Mouse (Mus musculus) skeletal muscle tissue, adult 2 months (tissue): ENCODE measurements around the gene Mtcl1.

Experiments used
- DNase-seq: peaks from one replicate; pipeline ENCODE4 v3.0.0-alpha.2; 2012; ENCODE audit warnings: low read depth, low spot score

Gene Mtcl1

DNA sequence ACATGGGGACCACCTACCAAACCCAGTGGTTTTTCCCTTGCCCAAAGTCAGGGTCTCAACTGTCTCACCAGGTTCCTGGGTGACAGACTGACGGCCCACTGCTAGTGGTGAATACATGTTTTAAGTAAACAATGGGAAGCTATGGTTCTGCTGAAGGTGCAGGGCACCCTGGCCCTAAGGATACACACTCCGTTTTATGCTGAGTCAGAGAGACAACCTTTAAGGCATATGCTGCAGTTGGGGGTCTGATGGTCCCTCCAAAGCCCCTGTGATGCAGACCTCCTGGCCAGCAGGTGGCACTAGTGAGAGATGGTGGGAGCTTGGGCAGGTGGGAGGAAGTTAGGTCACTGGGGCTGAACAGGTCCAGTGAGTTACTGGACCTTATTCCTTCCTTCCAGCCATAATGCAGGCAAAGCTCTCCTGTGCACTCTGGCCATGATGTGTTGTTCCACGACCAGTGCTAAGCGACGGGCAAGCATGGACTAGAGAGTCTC lies 123.0 kb downstream of the Mtcl1 start:
- no peak for DNase-seq

DNA sequence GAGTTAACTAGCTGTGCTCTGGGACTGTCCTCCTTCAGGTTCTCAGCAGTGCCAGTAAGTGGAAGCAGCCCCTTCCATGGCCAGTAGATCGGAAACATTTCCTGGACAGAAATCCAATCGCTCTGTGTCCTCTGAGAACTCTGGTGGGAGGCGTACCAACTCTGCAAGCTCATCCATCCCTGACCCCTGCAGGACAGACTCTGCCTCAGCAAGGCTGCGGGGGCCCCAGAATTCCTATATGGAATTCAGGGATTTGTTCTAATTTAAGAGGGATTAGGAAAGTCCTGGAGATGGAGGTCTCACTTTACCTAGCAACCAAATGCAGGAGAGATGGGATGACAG lies 123.4 kb downstream of the Mtcl1 start:
- no peak for DNase-seq

DNA sequence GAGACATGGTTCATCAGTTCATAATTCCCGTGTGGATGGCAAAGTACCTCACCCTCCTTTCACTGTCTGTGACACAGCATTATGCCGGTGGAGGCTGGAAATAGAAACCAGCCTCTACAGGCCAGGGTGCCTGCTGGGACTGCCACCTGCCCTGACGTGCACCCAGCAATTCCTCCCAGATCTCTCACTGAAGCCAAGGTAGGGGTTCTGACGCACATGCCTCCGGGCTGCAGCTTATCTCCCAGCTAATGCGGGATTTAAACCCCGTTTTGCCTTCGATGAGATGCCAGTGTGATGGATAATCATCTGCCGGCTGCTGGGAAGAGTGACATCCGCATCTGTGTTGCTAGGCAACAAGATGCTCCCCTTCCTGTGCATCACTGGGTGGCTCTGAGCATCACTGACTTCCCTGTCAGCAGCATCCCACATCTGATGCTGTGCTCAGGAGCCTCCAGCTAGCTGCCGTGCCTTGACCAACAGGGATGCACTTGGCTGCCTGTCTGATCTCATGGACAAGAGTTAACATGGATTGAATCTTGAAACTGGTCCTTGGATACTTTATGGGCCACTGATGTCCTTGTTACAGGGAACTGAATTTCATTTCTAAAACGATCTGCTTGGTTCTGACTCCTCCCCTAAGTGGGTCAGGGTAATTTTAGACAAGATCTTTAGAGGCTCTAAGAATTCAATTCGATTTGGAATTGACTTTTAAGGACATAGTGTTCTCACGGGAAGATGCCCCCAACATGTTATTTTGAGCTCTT lies 123.9 kb downstream of the Mtcl1 start:
- DNase-seq, result no peak

DNA sequence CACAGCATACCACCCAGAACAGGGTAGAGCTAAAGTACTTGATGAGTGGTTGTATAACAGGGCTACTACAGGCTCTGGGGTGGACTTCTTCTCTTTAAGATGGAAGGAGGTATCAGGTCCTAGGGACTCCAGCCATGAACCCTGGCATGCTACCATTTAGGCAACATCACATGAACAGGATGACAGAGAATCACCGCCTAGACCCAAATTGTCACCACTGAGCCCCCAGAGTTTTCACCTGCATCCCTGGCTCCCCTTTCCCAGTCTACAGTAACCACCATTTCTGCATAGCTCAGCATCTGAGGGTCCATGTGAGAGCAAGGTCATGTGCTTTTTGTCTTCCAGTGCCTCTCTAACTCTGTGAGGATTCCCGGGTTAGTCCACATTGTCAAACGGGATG lies 124.7 kb downstream of the Mtcl1 start:
- no peak for DNase-seq

DNA sequence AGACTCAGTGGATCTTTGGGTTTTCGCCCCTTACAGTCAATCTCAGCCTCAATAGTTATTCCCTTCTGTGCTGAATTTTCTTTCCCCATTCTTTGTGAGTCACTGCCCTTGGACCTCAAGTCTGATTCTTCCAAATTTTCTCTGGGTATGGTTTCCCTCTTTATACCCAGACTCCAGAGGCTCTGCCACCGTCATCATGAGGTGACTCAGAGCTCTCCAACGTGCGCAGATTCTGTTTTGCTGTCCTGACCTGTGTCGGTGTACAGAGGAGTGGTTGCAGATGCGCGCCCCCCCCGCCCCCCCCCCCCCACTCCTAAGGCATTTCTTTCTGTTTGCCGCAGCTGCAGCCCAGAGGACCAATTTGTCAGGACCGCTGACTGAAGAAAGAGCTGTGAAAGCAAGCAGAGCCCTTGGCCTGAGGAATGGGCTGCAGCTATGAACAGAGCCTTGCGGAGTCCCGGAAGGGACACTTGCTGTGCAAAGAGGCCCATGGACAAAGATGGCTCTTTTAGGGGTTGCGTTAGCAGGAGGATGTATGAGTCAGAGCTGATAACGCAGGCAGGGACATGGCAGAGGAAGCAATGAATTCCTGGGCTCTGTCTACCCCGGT lies 126.8 kb downstream of the Mtcl1 start:
- no peak for DNase-seq

DNA sequence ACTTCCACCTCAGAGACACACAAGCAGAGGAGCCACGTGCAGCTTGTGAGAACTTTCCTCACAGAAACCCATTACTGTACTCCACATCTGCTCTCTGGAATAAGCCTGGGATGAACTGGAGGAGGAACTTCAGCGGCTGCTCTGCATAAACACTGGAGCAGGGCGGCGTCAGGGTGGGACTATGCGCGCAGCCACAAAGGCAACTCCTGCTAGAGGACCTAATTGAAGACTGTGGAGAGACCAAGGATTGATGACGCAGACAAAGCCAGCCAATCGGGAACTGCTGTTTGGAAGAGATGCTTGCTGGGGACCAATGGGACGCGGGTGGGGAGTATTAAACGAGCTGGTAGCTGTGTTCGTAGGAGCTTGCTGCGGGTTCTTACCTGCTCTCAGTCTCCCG lies 127.6 kb downstream of the Mtcl1 start:
- no peak for DNase-seq

DNA sequence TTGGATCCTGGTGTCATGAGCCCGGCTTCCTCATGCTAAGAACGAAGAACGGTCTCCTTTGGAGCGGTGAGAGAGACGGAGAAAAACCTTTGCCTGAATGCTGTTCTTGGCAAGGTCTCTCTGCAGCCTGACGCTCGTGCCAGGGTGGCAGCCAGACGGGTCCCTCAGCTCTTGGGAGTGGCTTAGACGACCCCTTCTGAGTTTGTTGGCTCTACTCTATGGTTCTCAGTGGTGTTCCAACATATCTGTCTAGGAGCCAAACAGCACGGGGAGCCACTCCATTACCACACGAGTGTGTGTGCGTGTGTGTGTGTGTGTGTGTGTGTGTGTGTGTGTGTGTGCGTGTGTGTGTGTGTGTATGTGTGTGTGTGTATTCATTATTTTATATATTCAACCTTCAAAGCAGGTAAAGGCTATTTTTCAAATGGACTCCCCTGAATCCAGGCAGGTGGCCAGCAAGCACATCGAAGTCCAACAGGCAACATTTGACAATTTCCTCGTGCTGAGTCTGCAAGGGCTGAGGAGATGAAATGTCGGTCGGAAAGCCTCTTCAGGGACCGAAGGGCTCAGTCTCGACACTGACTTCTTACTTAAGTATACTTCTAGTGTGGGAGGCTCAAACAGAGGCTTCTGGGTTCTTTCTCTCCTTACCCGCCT lies 128.7 kb downstream of the Mtcl1 start:
- DNase-seq, result no peak

DNA sequence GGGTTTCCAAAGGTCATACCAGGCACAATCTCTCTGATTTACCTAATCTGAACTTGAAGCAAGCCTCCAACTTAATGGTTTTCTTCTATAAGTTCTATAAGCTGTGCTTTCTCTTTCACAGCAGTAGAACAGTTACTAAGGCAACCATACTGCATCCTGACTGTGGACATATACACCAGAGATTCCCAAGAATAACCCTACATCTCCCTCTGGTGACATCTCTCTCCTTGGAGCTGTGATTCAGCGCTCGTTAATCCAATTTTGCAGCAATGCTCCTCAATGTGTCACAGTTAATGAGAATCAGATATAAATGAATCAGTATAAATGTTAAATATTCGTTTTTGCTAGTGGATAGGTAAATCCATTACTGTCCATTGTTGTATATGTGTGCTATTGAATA lies 131.5 kb downstream of the Mtcl1 start:
- DNase-seq, result no peak

DNA sequence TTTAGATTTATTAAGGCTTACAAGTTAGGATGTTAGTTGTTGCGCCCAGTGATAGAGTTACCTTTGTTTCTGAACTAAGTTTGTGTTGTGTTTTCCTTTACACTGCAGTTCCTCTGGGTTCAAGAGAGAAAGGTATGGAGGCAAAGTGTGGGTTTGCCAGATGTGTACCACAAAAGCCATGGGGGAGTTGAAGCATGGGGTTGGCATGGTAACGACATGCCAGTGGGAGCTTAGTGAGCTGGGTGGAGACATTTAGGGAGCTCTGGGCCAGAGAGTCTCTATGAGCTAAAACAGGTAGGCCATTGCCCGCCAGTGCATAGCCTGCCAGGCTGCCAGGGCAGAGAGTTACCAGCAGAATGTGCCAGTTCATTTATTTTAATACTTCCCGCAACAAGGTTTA lies 132.0 kb downstream of the Mtcl1 start:
- no peak for DNase-seq

DNA sequence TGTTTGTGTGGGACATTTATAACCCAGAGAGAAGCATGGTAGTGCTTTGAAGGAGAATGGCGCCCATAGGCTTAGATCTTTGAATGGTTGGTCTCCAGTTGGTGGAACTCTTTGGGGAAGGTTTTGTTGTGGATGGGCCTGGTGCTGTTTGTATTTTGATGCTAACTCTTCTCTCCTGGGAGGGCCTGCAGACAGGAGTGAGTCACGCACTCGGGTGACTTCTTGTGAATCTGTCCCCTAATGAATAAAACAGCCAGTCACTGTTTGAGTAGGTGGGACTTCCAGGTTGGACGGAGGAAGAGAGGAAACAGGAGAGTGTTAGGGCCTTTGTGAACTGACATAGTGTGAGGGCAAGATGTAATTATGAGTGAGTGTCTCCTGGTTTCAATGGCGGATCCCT lies 132.4 kb downstream of the Mtcl1 start:
- no peak for DNase-seq

DNA sequence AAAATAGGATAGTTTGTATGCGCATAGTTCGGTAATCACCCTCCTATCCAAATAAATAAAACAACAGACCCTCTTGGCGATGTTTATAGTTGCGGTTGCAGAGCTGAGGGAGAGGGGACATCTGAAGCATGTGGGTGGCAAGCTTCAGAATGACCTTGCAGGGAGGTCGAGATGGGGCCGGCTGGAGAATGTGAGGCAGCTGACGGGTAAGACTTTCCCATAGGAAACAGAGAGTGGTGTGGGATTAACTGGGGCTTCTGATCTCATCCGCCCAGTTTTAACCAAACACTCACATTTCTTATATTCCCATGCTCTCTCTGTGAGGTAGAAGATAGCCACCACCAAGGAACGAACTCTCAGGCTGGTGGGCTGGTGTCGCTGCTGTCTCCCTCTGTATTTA lies 134.1 kb downstream of the Mtcl1 start:
- no peak for DNase-seq

DNA sequence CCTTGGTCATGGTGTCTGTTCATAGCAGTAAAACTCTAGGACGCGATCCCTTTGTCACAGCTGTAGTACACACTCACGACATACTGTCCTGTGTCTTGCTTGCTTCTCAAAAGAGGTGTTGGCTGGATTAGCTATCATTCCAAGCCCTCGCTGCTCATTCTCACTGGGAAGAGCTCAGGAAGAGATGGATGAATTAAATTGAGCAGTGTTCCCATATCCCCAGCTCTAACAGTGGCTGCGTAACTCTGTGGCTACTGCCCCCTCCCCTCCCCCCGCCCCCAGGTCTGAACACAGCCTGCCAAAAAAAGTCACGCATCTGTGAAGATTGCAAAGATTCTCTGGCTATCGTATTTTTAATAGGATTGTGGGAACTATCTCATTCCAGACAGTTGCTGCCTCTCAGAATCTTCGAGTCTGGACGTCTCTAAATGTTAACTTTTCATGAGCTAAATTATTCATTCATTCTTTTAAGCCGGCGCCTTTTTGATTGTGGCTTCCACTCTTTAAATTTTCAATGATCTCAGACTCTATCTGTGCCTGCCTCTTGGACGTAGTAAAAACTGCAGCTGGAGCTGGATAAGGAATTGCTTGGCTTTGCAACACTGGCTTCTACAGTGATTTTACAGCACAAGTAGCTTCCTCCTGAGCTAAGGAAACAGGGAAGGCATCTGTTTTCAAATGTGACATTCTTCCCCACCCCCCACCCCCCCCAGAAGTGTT lies 134.8 kb downstream of the Mtcl1 start:
- DNase-seq, result no peak

DNA sequence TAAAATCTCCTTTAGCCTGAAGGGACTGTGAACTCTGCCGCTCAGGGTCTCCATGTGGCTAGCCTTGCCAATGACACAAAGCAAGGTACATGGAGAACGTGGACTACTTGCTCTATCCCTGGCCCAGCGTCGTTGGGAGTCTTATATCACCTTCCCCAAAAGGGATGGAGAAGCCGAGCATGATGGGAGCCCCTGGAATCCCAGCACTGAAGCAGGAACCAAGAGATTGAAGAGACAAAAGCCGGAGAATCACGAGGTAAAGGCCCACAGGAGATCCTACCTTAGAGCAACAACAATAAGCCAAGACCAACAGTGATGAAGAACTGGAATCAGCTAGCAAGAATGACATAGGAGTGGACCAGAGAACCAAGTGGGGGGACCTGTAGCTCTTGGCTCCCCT lies 147.6 kb downstream of the Mtcl1 start:
- no peak for DNase-seq

DNA sequence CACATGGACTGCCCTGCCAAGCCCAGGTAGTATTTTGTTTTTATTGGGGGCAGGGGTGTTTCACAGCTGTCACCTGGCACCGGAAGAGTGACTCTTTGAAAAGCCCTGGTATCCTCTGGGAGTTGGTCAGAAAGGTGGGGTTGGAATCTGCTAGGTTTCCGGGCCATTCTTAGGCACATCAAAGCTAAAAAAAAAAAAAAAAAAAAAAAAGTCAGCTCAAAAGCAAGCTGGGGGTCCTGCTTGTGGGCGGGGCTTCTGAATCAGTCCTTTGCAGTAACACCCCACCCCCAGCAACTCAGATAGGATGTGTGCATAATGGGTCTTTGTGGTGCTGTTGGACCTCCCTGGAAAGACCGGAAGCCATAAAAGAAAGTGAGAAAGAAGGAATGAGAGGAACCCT lies 148.3 kb downstream of the Mtcl1 start:
- no peak for DNase-seq

DNA sequence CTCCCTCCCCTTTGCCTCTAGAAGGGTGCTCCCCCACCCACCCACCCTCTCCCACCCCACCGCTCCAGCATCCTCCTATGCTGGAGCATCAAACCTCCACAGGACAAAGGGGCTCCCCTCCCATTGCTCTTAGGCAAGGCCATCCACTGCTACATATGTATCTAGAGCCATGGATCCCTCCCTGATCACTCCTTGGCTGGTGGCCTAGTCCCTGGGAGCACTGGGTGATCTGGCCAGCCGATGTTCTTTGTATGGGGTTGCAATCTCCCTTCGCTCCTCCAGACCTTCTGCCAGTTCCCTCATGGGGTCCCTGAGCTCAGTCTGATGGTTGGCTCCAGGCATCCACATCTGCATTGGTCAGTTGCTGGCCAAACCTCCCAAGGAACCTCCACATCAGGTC lies 151.8 kb downstream of the Mtcl1 start:
- no peak for DNase-seq

DNA sequence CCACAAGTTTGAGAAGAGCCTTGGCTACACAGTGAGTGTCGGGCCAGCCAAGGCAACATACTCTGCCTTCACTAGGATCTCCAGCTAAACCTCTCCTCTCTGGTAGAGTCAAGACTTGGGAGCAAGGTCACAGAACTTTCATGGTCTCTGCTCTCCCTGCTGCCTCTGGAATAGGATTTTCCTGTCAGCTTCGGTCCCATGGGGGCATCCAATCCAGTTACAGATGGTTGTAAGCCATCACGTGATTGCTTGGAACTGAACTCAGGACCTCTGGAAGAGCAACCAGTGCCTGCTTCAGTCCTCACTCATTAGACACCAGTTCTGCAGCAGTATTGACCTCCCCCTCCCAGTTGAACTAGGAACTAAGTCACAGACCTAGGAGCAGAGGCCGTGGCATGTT lies 156.0 kb downstream of the Mtcl1 start:
- DNase-seq, result peak; percentile 2

DNA sequence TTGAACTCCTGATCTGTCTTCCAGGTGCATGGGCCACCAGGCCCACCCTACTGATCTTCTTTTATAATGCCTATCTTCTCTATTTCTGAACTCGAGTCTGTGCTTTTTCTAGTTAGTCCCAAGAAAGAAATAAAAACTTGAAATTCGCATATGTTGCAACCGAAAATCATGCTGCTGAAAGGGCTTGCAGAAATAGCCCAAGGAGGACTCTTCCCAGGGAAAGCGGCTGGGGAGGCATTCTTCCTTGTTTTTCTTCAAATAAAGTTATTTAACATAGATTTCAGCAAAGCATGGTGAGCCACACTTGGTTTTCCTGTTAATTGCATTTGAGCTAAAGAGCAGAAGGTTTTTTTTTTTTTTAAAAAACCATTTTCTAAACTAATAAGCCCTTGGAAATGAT lies 159.7 kb downstream of the Mtcl1 start:
- DNase-seq, result no peak
